Mouse (Mus musculus) ovary, postnatal 36 days (tissue): Measurements from ENCODE around the gene Clcc1.
"Not testable (repeated sequence)": the region's sequence is repeated elsewhere in the genome, so short reads cannot be mapped to it uniquely, and the experiment has no call there.

Experiments
- DNase-seq: peaks from one replicate; pipeline ENCODE4 v3.0.0; 2022; ENCODE audit warnings: low spot score, mixed read lengths

Gene Clcc1

GRCm38 (mm10) chr3:108653710-108654379 lies at the start of gene Clcc1:
Gene Clcc1 (plus strand): TSS chr3:108653913.
- DNase-seq, result peak; percentile 97

GRCm38 (mm10) chr3:108608906-108609305 lies 44.8 kb upstream of the Clcc1 start:
- no peak for DNase-seq

GRCm38 (mm10) chr3:108634761-108635160 lies 19.0 kb upstream of the Clcc1 start:
- DNase-seq, result no peak

GRCm38 (mm10) chr3:108639412-108639811 lies 14.3 kb upstream of the Clcc1 start:
- no peak for DNase-seq

GRCm38 (mm10) chr3:108640998-108641397 lies 12.7 kb upstream of the Clcc1 start:
- no peak for DNase-seq

GRCm38 (mm10) chr3:108644856-108645255 lies 8.9 kb upstream of the Clcc1 start:
- no peak for DNase-seq

GRCm38 (mm10) chr3:108646036-108646435 lies 7.7 kb upstream of the Clcc1 start:
- DNase-seq, result no peak

- DNase-seq, result not testable (repeated sequence)
These were observed 6.0 kb upstream of the Clcc1 start for GRCm38 (mm10) chr3:108647681-108648080.

- DNase-seq, result no peak
These were observed 659 bp upstream of the Clcc1 start for GRCm38 (mm10) chr3:108652866-108653642.

GRCm38 (mm10) chr3:108654566-108654965 lies 853 bp downstream of the Clcc1 start:
- no peak for DNase-seq

- DNase-seq, result no peak
These were observed 1.8 kb downstream of the Clcc1 start for GRCm38 (mm10) chr3:108655486-108655885.

- no peak for DNase-seq
These were observed 4.9 kb downstream of the Clcc1 start for GRCm38 (mm10) chr3:108658612-108659011.

- DNase-seq, result no peak
These were observed 7.2 kb downstream of the Clcc1 start for GRCm38 (mm10) chr3:108660941-108661340.

GRCm38 (mm10) chr3:108676616-108677015 lies 22.9 kb downstream of the Clcc1 start:
- no peak for DNase-seq

- no peak for DNase-seq
These were observed 27.3 kb downstream of the Clcc1 start for GRCm38 (mm10) chr3:108681004-108681403.

- not testable (repeated sequence) for DNase-seq
These were observed 29.9 kb downstream of the Clcc1 start for GRCm38 (mm10) chr3:108683597-108683996.

GRCm38 (mm10) chr3:108685701-108686100 lies 32.0 kb downstream of the Clcc1 start:
- DNase-seq, result no peak

- DNase-seq, result peak; percentile 16
These were observed 35.3 kb downstream of the Clcc1 start for GRCm38 (mm10) chr3:108689015-108689441.

GRCm38 (mm10) chr3:108689446-108689845 lies 35.7 kb downstream of the Clcc1 start:
- DNase-seq, result no peak

- no peak for DNase-seq
These were observed 36.3 kb downstream of the Clcc1 start for GRCm38 (mm10) chr3:108689979-108690378.

GRCm38 (mm10) chr3:108694321-108694720 lies 40.6 kb downstream of the Clcc1 start:
- no peak for DNase-seq

GRCm38 (mm10) chr3:108698662-108699061 lies 44.9 kb downstream of the Clcc1 start:
- DNase-seq, result no peak

- no peak for DNase-seq
These were observed 46.1 kb downstream of the Clcc1 start for GRCm38 (mm10) chr3:108699786-108700185.
